Comparison of ENCODE assay signal across 8 mouse cellular contexts in the genomic region with DNA sequence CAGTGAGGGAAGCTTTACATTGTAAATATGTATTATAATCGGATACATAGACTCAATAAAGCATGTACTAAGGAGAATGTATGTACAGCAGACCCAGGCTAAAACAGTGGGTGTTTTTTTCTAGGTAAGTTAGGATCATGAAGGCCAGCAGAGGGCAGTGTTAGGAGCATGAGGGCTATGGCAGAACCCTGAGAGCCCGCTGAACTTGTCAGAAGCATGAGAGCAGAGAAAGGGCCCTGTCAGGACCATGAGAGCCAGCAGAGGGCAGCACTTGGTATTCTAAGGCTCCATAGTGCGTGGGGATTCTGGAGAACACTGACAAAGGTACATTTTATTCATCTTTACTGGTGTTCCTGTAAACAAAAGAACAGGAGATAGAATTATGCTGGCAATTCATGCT. TPM values are rescaled to one million over a fixed set of nuclear protein-coding genes. Genes with fewer than 3 reads are reported as not detected.
DNase-seq lines count a peak whose midpoint lies in the region; ATAC-seq and TF ChIP-seq lines count a peak whose summit lies in the region.

No protein-coding gene starts in this region.

- H3K27ac ChIP-seq in gastrocnemius, adult 2 months = no peak overlapping the region
- no peak overlapping the region for H3K27ac ChIP-seq in left cerebral cortex, adult 2 months

- peak; percentile 97 for TF ChIP-seq CTCF in gastrocnemius, adult 2 months (IDR thresholded peaks at IDR 0.05)
- TF ChIP-seq CTCF in left cerebral cortex, adult 2 months (IDR thresholded peaks at IDR 0.05) = peak; percentile 92

- peak; percentile 98 for DNase-seq in ZHBTc4 (ENCODE audit: low read depth, low spot score)
- peak; percentile 91 for DNase-seq in gastrocnemius, adult 2 months
- DNase-seq in hindlimb bud, embryonic 11.5 days (ENCODE audit: extremely low spot score, low read depth, low spot score) = peak; percentile 98
- DNase-seq in left cerebral cortex, adult 2 months (ENCODE audit: extremely low spot score in 1 of 2, low spot score in 2 of 2) = peak; percentile 87 to 88
- peak; percentile 95 for DNase-seq in right cerebral cortex, adult 2 months (ENCODE audit: low spot score in 2 of 2)
- peak; percentile 55 for DNase-seq in urinary bladder, postnatal 10 days (ENCODE audit: low spot score)

- H3K4me3 ChIP-seq in gastrocnemius, adult 2 months = no peak overlapping the region
- no peak overlapping the region for H3K4me3 ChIP-seq in left cerebral cortex, adult 2 months

- ATAC-seq in common myeloid progenitor, adult 5-6 weeks (replicated peaks; ENCODE audit: low read depth, poor library complexity, severe bottlenecking) = peak; percentile 78
- peak; percentile 78 for ATAC-seq in megakaryocyte, adult 5-6 weeks (ENCODE audit: poor library complexity, severe bottlenecking)

- intact Hi-C loops in gastrocnemius, adult 2 months (cut with DNase I) = loop anchor here (5.0 to 10.0 kb wide), 2 partner anchors 56 to 214 kb away; no protein-coding TSS in a partner anchor
- intact Hi-C loops in left cerebral cortex, adult 2 months (cut with DNase I) = loop anchor here (5.0 kb wide), 2 partner anchors 91 to 476 kb away; a partner anchor contains a TSS

RNA-seq across cellular contexts. Expression of a gene that starts 4.4 kb away (rescaled TPM):
- 125 and 152 TPM in 2 replicates for total RNA-seq in common myeloid progenitor, adult 5-6 weeks (2017)
- 100 to 1,000 TPM; 323 to 475 TPM for total RNA-seq in gastrocnemius, adult 2 months (2021)
- 100 to 1,000 TPM; 146 to 157 TPM for total RNA-seq in left cerebral cortex, adult 2 months (2021)
- total RNA-seq in megakaryocyte, adult 5-6 weeks (2015) = 91.8 and 101 TPM in 2 replicates
- 87.4 and 108 TPM in 2 replicates for total RNA-seq in megakaryocyte, adult 5-6 weeks (2017)

RNA-seq across cellular contexts. Expression of a gene that starts 4.4 kb away (rescaled TPM):
- total RNA-seq in common myeloid progenitor, adult 5-6 weeks (2017) = 2,942 and 3,478 TPM in 2 replicates
- total RNA-seq in gastrocnemius, adult 2 months (2021) = 100 to 1,000 TPM; 311 to 425 TPM
- total RNA-seq in left cerebral cortex, adult 2 months (2021) = 100 to 1,000 TPM; 327 to 339 TPM
- 882 and 903 TPM in 2 replicates for total RNA-seq in megakaryocyte, adult 5-6 weeks (2015)
- total RNA-seq in megakaryocyte, adult 5-6 weeks (2017) = 1,598 and 1,756 TPM in 2 replicates

RNA-seq across cellular contexts. Expression of a gene that starts 33.3 kb away (rescaled TPM):
- total RNA-seq in common myeloid progenitor, adult 5-6 weeks (2017) = not detected in 2 replicates
- under 1 TPM; 0.56 to 0.64 TPM for total RNA-seq in gastrocnemius, adult 2 months (2021)
- total RNA-seq in left cerebral cortex, adult 2 months (2021) = under 1 TPM; 0.58 to 0.81 TPM
- total RNA-seq in megakaryocyte, adult 5-6 weeks (2015) = not detected in 2 replicates
- total RNA-seq in megakaryocyte, adult 5-6 weeks (2017) = not detected in 2 replicates
